Mouse (Mus musculus) lung, adult 2 months (tissue): ENCODE data around the gene Zcchc13.

Source experiments
- CTCF ChIP-seq: fragments of 200-500 bp; IDR thresholded peaks from 2 replicates; pipeline ENCODE4 v1.5.1; 2011; ENCODE audit warnings: mild to moderate bottlenecking, low read length, control low read depth; ENCODE audit not compliant: insufficient read depth
- POLR2A ChIP-seq: fragments of 200-500 bp; IDR thresholded peaks from 2 replicates; pipeline ENCODE4 v1.6.1; 2011; ENCODE audit warnings: low read depth, mild to moderate bottlenecking, control low read depth, low read length, borderline replicate concordance; ENCODE audit errors: extremely low read depth

DNA sequence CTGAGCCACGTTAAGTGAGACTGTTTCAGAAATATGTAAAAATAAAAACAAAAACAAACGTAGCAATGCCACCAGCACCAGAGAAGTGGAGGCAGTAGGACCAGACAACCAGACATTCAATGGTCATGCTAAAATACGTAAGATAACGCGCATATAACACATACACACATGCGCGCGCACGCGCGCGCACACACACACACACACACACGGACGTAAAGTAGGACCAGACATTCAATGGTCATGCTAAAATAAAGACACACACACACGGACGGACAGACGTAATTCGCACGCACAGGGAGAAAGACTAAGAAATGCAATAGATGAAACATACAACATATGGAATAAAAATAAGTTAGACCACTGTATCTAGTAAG lies 14.2 kb upstream of the Zcchc13 start:
- TF ChIP-seq CTCF: no peak
- TF ChIP-seq POLR2A: no peak
